Mouse (Mus musculus) gonadal fat pad, adult 2 months (tissue): ENCODE measurements around the gene Ptpn14. TPM values are rescaled to one million over a fixed set of nuclear protein-coding genes. Genes with fewer than 3 reads are reported as not detected.

Source experiments
- DNase-seq: peaks from one replicate; pipeline ENCODE4 v3.0.0-alpha.2; 2012; ENCODE audit warnings: low read depth
- polyA plus RNA-seq: library from polyadenylated mRNA; depleted of rRNA; stranded (reverse); fragments of >200 nt; gene quantifications from 2 replicates; pipeline ENCODE4 v1.2.3, GENCODE M21; 2012

The Ptpn14 gene
- polyA plus RNA-seq, 1 experiment: 10.4 TPM

- no peak for DNase-seq
Observed at GRCm38 (mm10) chr1:189864846-189865560, 136.9 kb downstream of the Ptpn14 start.

GRCm38 (mm10) chr1:189866621-189867020 is 138.6 kb downstream of the Ptpn14 start:
- no peak for DNase-seq

GRCm38 (mm10) chr1:189867034-189867433 is 139.0 kb downstream of the Ptpn14 start:
- DNase-seq: no peak

- DNase-seq: no peak
Observed at GRCm38 (mm10) chr1:189867497-189867896, 139.4 kb downstream of the Ptpn14 start.

GRCm38 (mm10) chr1:189868036-189868435 is 140.0 kb downstream of the Ptpn14 start:
- no peak for DNase-seq

- DNase-seq: no peak
Observed at GRCm38 (mm10) chr1:189869651-189870270, 141.7 kb downstream of the Ptpn14 start.

GRCm38 (mm10) chr1:189870539-189870938 is 142.5 kb downstream of the Ptpn14 start:
- DNase-seq: no peak

GRCm38 (mm10) chr1:189871625-189872024 is 143.6 kb downstream of the Ptpn14 start:
- DNase-seq: no peak

GRCm38 (mm10) chr1:189872050-189872449 is 144.0 kb downstream of the Ptpn14 start:
- no peak for DNase-seq

GRCm38 (mm10) chr1:189873591-189873990 is 145.5 kb downstream of the Ptpn14 start:
- no peak for DNase-seq

- no peak for DNase-seq
Observed at GRCm38 (mm10) chr1:189875439-189875861, 147.4 kb downstream of the Ptpn14 start.

GRCm38 (mm10) chr1:189876162-189876561 is 148.1 kb downstream of the Ptpn14 start:
- no peak for DNase-seq

- DNase-seq: no peak
Observed at GRCm38 (mm10) chr1:189879212-189879611, 151.1 kb downstream of the Ptpn14 start.

- DNase-seq: no peak
Observed at GRCm38 (mm10) chr1:189879965-189880364, 151.9 kb downstream of the Ptpn14 start.

GRCm38 (mm10) chr1:189880745-189881144 is 152.7 kb downstream of the Ptpn14 start:
- DNase-seq: no peak

GRCm38 (mm10) chr1:189882886-189883285 is 154.8 kb downstream of the Ptpn14 start:
- no peak for DNase-seq

GRCm38 (mm10) chr1:189883531-189884170 is 155.6 kb downstream of the Ptpn14 start:
- no peak for DNase-seq

- no peak for DNase-seq
Observed at GRCm38 (mm10) chr1:189884951-189885350, 156.9 kb downstream of the Ptpn14 start.

GRCm38 (mm10) chr1:189885975-189886374 is 157.9 kb downstream of the Ptpn14 start:
- no peak for DNase-seq

GRCm38 (mm10) chr1:189887518-189887917 is 159.4 kb downstream of the Ptpn14 start:
- no peak for DNase-seq

- no peak for DNase-seq
Observed at GRCm38 (mm10) chr1:189888749-189889148, 160.7 kb downstream of the Ptpn14 start.

GRCm38 (mm10) chr1:189894191-189894590 is 166.1 kb downstream of the Ptpn14 start:
- DNase-seq: no peak

- DNase-seq: no peak
Observed at GRCm38 (mm10) chr1:189897861-189898260, 169.8 kb downstream of the Ptpn14 start.
